Mouse (Mus musculus) cerebellum, adult 2 months (tissue): ENCODE data around the gene Bcas3.

Experiments used
- CTCF ChIP-seq: fragments of 200-500 bp; IDR thresholded peaks from 2 replicates; pipeline ENCODE4 v1.5.1; 2011; ENCODE audit warnings: low read depth, mild to moderate bottlenecking, control low read depth, low read length, moderate library complexity, borderline replicate concordance; ENCODE audit not compliant: insufficient read depth
- POLR2A ChIP-seq: fragments of 200-500 bp; IDR thresholded peaks from 2 replicates; pipeline ENCODE4 v1.6.1; 2011; ENCODE audit warnings: low read length, control low read depth, borderline replicate concordance; ENCODE audit not compliant: insufficient read depth

DNA sequence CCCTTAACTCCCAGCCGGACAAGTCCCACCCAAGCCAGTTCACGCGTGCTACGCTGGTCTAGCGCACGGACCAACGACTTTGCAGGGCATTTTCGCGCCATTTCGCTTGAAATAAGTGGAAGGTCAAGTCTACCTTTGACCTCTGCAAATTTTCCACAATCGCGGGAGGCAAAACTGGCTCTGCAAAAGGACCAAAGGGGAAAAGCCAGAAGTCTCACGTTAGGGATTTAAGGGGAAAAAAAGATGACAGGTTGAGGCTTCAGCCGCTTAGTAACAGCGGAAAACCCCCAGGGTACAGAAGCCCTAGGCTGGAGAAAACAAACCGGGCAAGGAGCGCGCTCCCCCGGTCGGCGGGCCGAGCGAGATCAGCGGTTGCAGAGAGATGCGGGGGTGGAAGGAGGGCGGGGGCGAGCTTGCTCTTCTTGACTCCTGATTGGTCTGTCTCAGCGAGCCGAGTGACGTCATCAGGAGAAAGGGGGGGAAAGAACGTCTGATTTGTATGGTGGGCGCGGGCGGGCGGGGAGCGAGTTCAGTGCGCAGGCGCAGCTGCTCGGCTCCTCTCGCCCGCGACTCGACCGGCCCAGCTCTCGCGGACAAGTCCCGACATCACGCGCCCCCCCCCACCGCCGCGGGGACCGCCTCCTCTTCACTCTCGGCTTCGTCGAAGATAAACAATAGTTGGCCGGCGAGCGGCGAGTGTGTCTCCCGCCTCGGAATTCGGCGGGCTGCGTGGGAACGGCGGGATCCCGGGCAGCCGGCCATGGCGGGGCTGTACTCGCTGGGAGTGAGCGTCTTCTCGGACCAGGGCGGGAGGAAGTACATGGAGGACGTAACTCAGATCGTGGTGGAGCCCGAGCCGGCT lies 42.0 kb upstream of the Bcas3 start, which contains the start of gene Ppm1d:
- no peak for TF ChIP-seq CTCF
- peak; percentile 86 for TF ChIP-seq POLR2A
